Mouse (Mus musculus) megakaryocyte, embryonic 14.5 days (primary cell): ENCODE results near the gene Chst1.

Experiments used
- FLI1 ChIP-seq: IDR thresholded peaks from 2 replicates; pipeline ENCODE4 v1.6.1; 2012; ENCODE audit warnings: low read length, inconsistent platforms, mixed read lengths
- GATA1 ChIP-seq: IDR thresholded peaks from 3 replicates; pipeline ENCODE4 v1.6.1; 2012; ENCODE audit warnings: mixed read lengths, low read length, inconsistent platforms, borderline replicate concordance

DNA sequence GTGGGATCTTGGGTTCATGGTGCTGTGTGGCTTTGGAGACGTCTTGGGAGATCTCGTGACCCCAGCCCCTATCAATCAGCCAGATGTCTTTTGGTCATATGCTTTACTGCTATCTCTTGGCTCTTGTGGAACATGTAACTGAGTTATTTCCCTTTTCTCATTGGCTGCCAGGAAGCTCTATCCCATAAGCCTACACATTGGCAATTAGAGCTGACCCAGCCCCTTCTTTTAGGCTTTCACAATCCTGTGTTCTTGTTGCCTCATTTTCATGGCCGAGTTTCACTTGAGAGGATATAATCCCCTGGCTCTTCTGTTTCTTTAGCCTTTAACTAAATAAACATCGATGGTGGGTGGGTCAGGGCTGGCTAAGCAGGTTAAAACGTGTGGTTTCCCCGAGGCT is 7.6 kb downstream of the Chst1 start:
- TF ChIP-seq GATA1 (no peak), FLI1 (no peak)
